Mouse (Mus musculus): ENCODE measurements at regions not wholly inside any gene's neighbourhood (a gene's known extent, or its start where the extent isn't known, plus 50 kb on each side); places are given as distances from the start of the nearest gene placed in this dataset.

- Histone ChIP-seq H3K4me3 (no peak overlapping the region), H3K27ac (peak overlapping the region; percentile 59), H3K9ac (ENCODE audit: low read depth, low read length) (no peak overlapping the region), H3K36me3 (ENCODE audit: control insufficient read depth, insufficient read depth, low read length) (peaks cover 7% of the 10 kb centered on the region), H3K4me1 (ENCODE audit: control insufficient read depth, insufficient read depth, low read length) (peaks cover 2% of the 10 kb centered on the region), H3K27me3 (ENCODE audit: control insufficient read depth, insufficient read depth, low read length) (no peaks in the 10 kb centered on the region), H3K79me2 (replicated peaks; ENCODE audit: control insufficient read depth, insufficient read depth, low read length) (no peaks in the 10 kb centered on the region)
- DNase-seq, result no peak
- no peak for TF ChIP-seq POLR2A (IDR thresholded peaks at IDR 0.05; ENCODE audit: insufficient read depth, low read depth, low read length)
- no peak for TF ChIP-seq EP300 (IDR thresholded peaks at IDR 0.05; ENCODE audit: insufficient read depth, low read depth, low read length)
- TF ChIP-seq CTCF (IDR thresholded peaks at IDR 0.05), result no peak
- WGBS, result 28% methylated on average over 4 of the region's 4 CpGs
- intact Hi-C loops (cut with DNase I), result no loop called here
Measured at GRCm38 (mm10) chr19:33074907-33075306, 317.2 kb downstream of the Rnls start.

GRCm38 (mm10) chr19:33078681-33079360 lies 313.3 kb downstream of the Rnls start:
- Histone ChIP-seq H3K9ac (ENCODE audit: low read depth, low read length) (no peak overlapping the region), H3K36me3 (ENCODE audit: control insufficient read depth, insufficient read depth, low read length) (peaks cover 11% of the 10 kb centered on the region), H3K27ac (peak overlapping the region; percentile 39), H3K27me3 (ENCODE audit: control insufficient read depth, insufficient read depth, low read length) (no peaks in the 10 kb centered on the region), H3K79me2 (replicated peaks; ENCODE audit: control insufficient read depth, insufficient read depth, low read length) (no peaks in the 10 kb centered on the region), H3K4me1 (ENCODE audit: control insufficient read depth, insufficient read depth, low read length) (peaks cover 5% of the 10 kb centered on the region), H3K4me3 (no peak overlapping the region)
- TF ChIP-seq EP300 (IDR thresholded peaks at IDR 0.05; ENCODE audit: insufficient read depth, low read depth, low read length), result no peak
- TF ChIP-seq CTCF (IDR thresholded peaks at IDR 0.05), result no peak
- no peak for TF ChIP-seq POLR2A (IDR thresholded peaks at IDR 0.05; ENCODE audit: insufficient read depth, low read depth, low read length)
- intact Hi-C loops (cut with DNase I), result loop anchor here (2.0 kb wide), 1 partner anchor 32 kb away; no protein-coding TSS in a partner anchor
- WGBS, result 45% methylated on average over 4 of the region's 4 CpGs
- DNase-seq, result no peak

GRCm38 (mm10) chr19:33079959-33080358 lies 312.1 kb downstream of the Rnls start:
- Histone ChIP-seq H3K27ac (peak overlapping the region; percentile 39), H3K4me3 (no peak overlapping the region), H3K9ac (ENCODE audit: low read depth, low read length) (no peak overlapping the region), H3K27me3 (ENCODE audit: control insufficient read depth, insufficient read depth, low read length) (no peaks in the 10 kb centered on the region), H3K79me2 (replicated peaks; ENCODE audit: control insufficient read depth, insufficient read depth, low read length) (no peaks in the 10 kb centered on the region), H3K36me3 (ENCODE audit: control insufficient read depth, insufficient read depth, low read length) (peaks cover 11% of the 10 kb centered on the region), H3K4me1 (ENCODE audit: control insufficient read depth, insufficient read depth, low read length) (peaks cover 5% of the 10 kb centered on the region)
- DNase-seq, result peak in 1 of 2 experiments; percentile 44
- WGBS, result 57% methylated on average over 2 of the region's 2 CpGs
- intact Hi-C loops (cut with DNase I), result loop anchor here (2.0 to 5.0 kb wide), 2 partner anchors 31 to 323 kb away; partner anchors contain the start of gene Pten
- TF ChIP-seq EP300 (IDR thresholded peaks at IDR 0.05; ENCODE audit: insufficient read depth, low read depth, low read length) (peak; percentile 95), CTCF (IDR thresholded peaks at IDR 0.05) (no peak)

- no peak for TF ChIP-seq CTCF (IDR thresholded peaks at IDR 0.05)
- no peak for TF ChIP-seq EP300 (IDR thresholded peaks at IDR 0.05; ENCODE audit: insufficient read depth, low read depth, low read length)
- no peak for TF ChIP-seq POLR2A (IDR thresholded peaks at IDR 0.05; ENCODE audit: insufficient read depth, low read depth, low read length)
Measured at GRCm38 (mm10) chr19:33081493-33081892, 310.6 kb downstream of the Rnls start.

GRCm38 (mm10) chr19:33083371-33083770 lies 308.7 kb downstream of the Rnls start:
- Histone ChIP-seq H3K36me3 (ENCODE audit: control insufficient read depth, insufficient read depth, low read length) (peaks cover 11% of the 10 kb centered on the region), H3K4me1 (ENCODE audit: control insufficient read depth, insufficient read depth, low read length) (peaks cover 5% of the 10 kb centered on the region), H3K4me3 (no peak overlapping the region), H3K9ac (ENCODE audit: low read depth, low read length) (no peak overlapping the region), H3K27me3 (ENCODE audit: control insufficient read depth, insufficient read depth, low read length) (no peaks in the 10 kb centered on the region), H3K27ac (no peak overlapping the region), H3K79me2 (replicated peaks; ENCODE audit: control insufficient read depth, insufficient read depth, low read length) (no peaks in the 10 kb centered on the region)
- 60% methylated on average over 2 of the region's 2 CpGs for WGBS
- DNase-seq, result no peak
- TF ChIP-seq CTCF (IDR thresholded peaks at IDR 0.05) (no peak), EP300 (IDR thresholded peaks at IDR 0.05; ENCODE audit: insufficient read depth, low read depth, low read length) (no peak), POLR2A (IDR thresholded peaks at IDR 0.05; ENCODE audit: insufficient read depth, low read depth, low read length) (no peak)
- intact Hi-C loops (cut with DNase I), result loop anchor here (5.0 kb wide), 1 partner anchor 326 kb away; the partner anchor contains the start of gene Pten

More at GRCm38 (mm10) chr19:33081493-33081892, 310.6 kb downstream of the Rnls start:
- intact Hi-C loops (cut with DNase I), result loop anchor here (5.0 kb wide), 1 partner anchor 324 kb away; the partner anchor contains the start of gene Pten
- 60% methylated on average over 3 of the region's 3 CpGs for WGBS
- Histone ChIP-seq H3K27me3 (ENCODE audit: control insufficient read depth, insufficient read depth, low read length) (no peaks in the 10 kb centered on the region), H3K9ac (ENCODE audit: low read depth, low read length) (no peak overlapping the region), H3K79me2 (replicated peaks; ENCODE audit: control insufficient read depth, insufficient read depth, low read length) (no peaks in the 10 kb centered on the region), H3K27ac (peak overlapping the region; percentile 11), H3K4me1 (ENCODE audit: control insufficient read depth, insufficient read depth, low read length) (peaks cover 5% of the 10 kb centered on the region), H3K36me3 (ENCODE audit: control insufficient read depth, insufficient read depth, low read length) (peaks cover 11% of the 10 kb centered on the region), H3K4me3 (no peak overlapping the region)
- DNase-seq, result no peak

GRCm38 (mm10) chr19:33084683-33085082 lies 307.4 kb downstream of the Rnls start:
- no peak overlapping the region for H3K27ac ChIP-seq
- DNase-seq, result no peak
- intact Hi-C loops (cut with DNase I), result loop anchor here (5.0 kb wide), 1 partner anchor 327 kb away; the partner anchor contains the start of gene Pten
- H3K79me2 ChIP-seq (replicated peaks; ENCODE audit: control insufficient read depth, insufficient read depth, low read length), result no peaks in the 10 kb centered on the region
- peaks cover 5% of the 10 kb centered on the region for H3K36me3 ChIP-seq (ENCODE audit: control insufficient read depth, insufficient read depth, low read length)
- WGBS, result 84% methylated on average over 5 of the region's 5 CpGs
- peaks cover 3% of the 10 kb centered on the region for H3K4me1 ChIP-seq (ENCODE audit: control insufficient read depth, insufficient read depth, low read length)
- no peak overlapping the region for H3K4me3 ChIP-seq
- H3K9ac ChIP-seq (ENCODE audit: low read depth, low read length), result no peak overlapping the region
- no peaks in the 10 kb centered on the region for H3K27me3 ChIP-seq (ENCODE audit: control insufficient read depth, insufficient read depth, low read length)
- TF ChIP-seq CTCF (IDR thresholded peaks at IDR 0.05), result no peak
- no peak for TF ChIP-seq EP300 (IDR thresholded peaks at IDR 0.05; ENCODE audit: insufficient read depth, low read depth, low read length)
- TF ChIP-seq POLR2A (IDR thresholded peaks at IDR 0.05; ENCODE audit: insufficient read depth, low read depth, low read length), result no peak
